Mouse (Mus musculus) hindbrain, embryonic 12.5 days (tissue): Measurements from ENCODE around the gene Gm13283. TPM values are rescaled to one million over a fixed set of nuclear protein-coding genes. Genes with fewer than 3 reads are reported as not detected.
"Not testable (repeated sequence)": the region's sequence is repeated elsewhere in the genome, so short reads cannot be mapped to it uniquely, and the experiment has no call there.

Experiments
- ATAC-seq: fragments of 200-750 bp; cut with Nextera tagmentation; 2 replicates; pipeline ENCODE4 v1.8.0; 2017; ENCODE audit warnings: moderate TSS enrichment; ENCODE audit not compliant: low FRiP score
- H3K27ac ChIP-seq: fragments of 300-500 bp; sonication (generic); 2 replicates; pipeline ENCODE4 v1.5.1; 2016; ENCODE audit warnings: mild to moderate bottlenecking
- H3K27me3 ChIP-seq: fragments of 300-500 bp; sonication (generic); 2 replicates; pipeline ENCODE4 v1.6.1; 2016; ENCODE audit warnings: mild to moderate bottlenecking
- H3K36me3 ChIP-seq: fragments of 300-500 bp; sonication (generic); 2 replicates; pipeline ENCODE4 v1.6.1; 2016; ENCODE audit warnings: mild to moderate bottlenecking
- H3K4me1 ChIP-seq: fragments of 300-500 bp; sonication (generic); 2 replicates; pipeline ENCODE4 v1.6.1; 2016
- H3K4me2 ChIP-seq: fragments of 300-500 bp; sonication (generic); replicated peaks from 2 replicates; pipeline ENCODE4 v1.6.1; 2016; ENCODE audit warnings: mild to moderate bottlenecking
- H3K4me3 ChIP-seq: fragments of 300-500 bp; sonication (generic); 2 replicates; pipeline ENCODE4 v1.5.1; 2016; ENCODE audit warnings: mild to moderate bottlenecking
- H3K9ac ChIP-seq: fragments of 300-500 bp; sonication (generic); 2 replicates; pipeline ENCODE4 v1.6.1; 2016; ENCODE audit warnings: mild to moderate bottlenecking, moderate library complexity
- H3K9me3 ChIP-seq: fragments of 300-500 bp; sonication (generic); replicated peaks from 2 replicates; pipeline ENCODE4 v1.6.1; 2016; ENCODE audit warnings: mild to moderate bottlenecking
- WGBS: fragments of 180-500 bp; shearing (Covaris S2); methylation state at CpG from one replicate; pipeline ENCODE4 v1.1.7; 2016; 5-methylcytosine and 5-hydroxymethylcytosine counted together
- polyA plus RNA-seq: library from polyadenylated mRNA; unstranded; fragments of >200 nt; fragmentation: Nextera tagmentation; extraction: Ambion mirVana; gene quantifications from 2 replicates; pipeline ENCODE4 v1.2.1, GENCODE M21; 2016

Gene Gm13283
- 0.31 and 0.39 TPM in 2 replicates for polyA plus RNA-seq

GRCm38 (mm10) chr4:88759610-88760268, at the start of gene Gm13283:
Gene Gm13283, plus strand, starts transcription at chr4:88760119.
- not testable (repeated sequence) for H3K4me1 ChIP-seq, H3K27me3 ChIP-seq, H3K36me3 ChIP-seq, H3K27ac ChIP-seq, H3K9ac ChIP-seq, H3K9me3 ChIP-seq, ATAC-seq
- peak within 1 kb of the TSS; percentile 52 for H3K4me2 ChIP-seq
- peak within 1 kb of the TSS; percentile 32 for H3K4me3 ChIP-seq
- 22% methylated on average over 11 of the region's 14 CpGs for WGBS

GRCm38 (mm10) chr4:88714281-88714680, 45.6 kb upstream of the Gm13283 start:
- H3K36me3 ChIP-seq, result peaks cover 24% of the 10 kb centered on the region
- H3K4me2 ChIP-seq, result no peak overlapping the region
- peaks cover 9% of the 10 kb centered on the region for H3K4me1 ChIP-seq
- no peak overlapping the region for H3K9ac ChIP-seq
- no peaks in the 10 kb centered on the region; the same call in 1 of the 2 replicates for H3K9me3 ChIP-seq
- H3K4me3 ChIP-seq, result no peak overlapping the region
- ATAC-seq, result no peak
- H3K27me3 ChIP-seq, result no peaks in the 10 kb centered on the region
- no peak overlapping the region for H3K27ac ChIP-seq
- 88% methylated on average over 1 of the region's 1 CpGs for WGBS

GRCm38 (mm10) chr4:88715059-88715458, 44.9 kb upstream of the Gm13283 start:
- H3K9me3 ChIP-seq, result no peaks in the 10 kb centered on the region; the same call in 1 of the 2 replicates
- no peak for ATAC-seq
- H3K36me3 ChIP-seq, result peaks cover 26% of the 10 kb centered on the region
- H3K4me3 ChIP-seq, result no peak overlapping the region
- no peak overlapping the region for H3K9ac ChIP-seq
- peaks cover 13% of the 10 kb centered on the region for H3K4me1 ChIP-seq
- H3K4me2 ChIP-seq, result no peak overlapping the region
- H3K27me3 ChIP-seq, result no peaks in the 10 kb centered on the region
- H3K27ac ChIP-seq, result no peak overlapping the region

- ATAC-seq, result no peak
- no peak overlapping the region for H3K27ac ChIP-seq
- no peak overlapping the region for H3K9ac ChIP-seq
- no peaks in the 10 kb centered on the region for H3K9me3 ChIP-seq
- peak overlapping the region; percentile 81 for H3K4me2 ChIP-seq
- H3K36me3 ChIP-seq, result peaks cover 28% of the 10 kb centered on the region
- peaks cover 26% of the 10 kb centered on the region for H3K4me1 ChIP-seq
- 66% methylated on average over 1 of the region's 1 CpGs for WGBS
- H3K4me3 ChIP-seq, result peak overlapping the region; percentile 15; the same call in 1 of the 2 replicates
- H3K27me3 ChIP-seq, result no peaks in the 10 kb centered on the region
Measured at GRCm38 (mm10) chr4:88718715-88719114, 41.2 kb upstream of the Gm13283 start.

GRCm38 (mm10) chr4:88721791-88722721, 37.9 kb upstream of the Gm13283 start, which contains the start of the genes Gm26566 and Klhl9:
Gene Gm26566, plus strand, starts transcription at chr4:88721805.
Gene Klhl9, minus strand, starts transcription at chr4:88722465.
- Histone ChIP-seq H3K4me2 (peak within 1 kb of the TSS; percentile 81), H3K27me3 (no peaks in the 10 kb centered on the region), H3K36me3 (peaks cover 12% of the 10 kb centered on the region), H3K4me1 (peaks cover 26% of the 10 kb centered on the region), H3K4me3 (peak within 1 kb of the TSS; percentile 92), H3K27ac (peak within 1 kb of the TSS; percentile 99), H3K9ac (peak within 1 kb of the TSS; percentile 99), H3K9me3 (no peaks in the 10 kb centered on the region)
- under 1% methylated on average over 81 of the region's 82 CpGs for WGBS
- peak; percentile 97 for ATAC-seq

GRCm38 (mm10) chr4:88723497-88724090, 36.3 kb upstream of the Gm13283 start:
- 64% methylated on average over 8 of the region's 8 CpGs for WGBS
- ATAC-seq, result no peak
- Histone ChIP-seq H3K27me3 (0 out of 2 replicates have a peak, but pooled peaks cover 2% of the 10 kb centered on the region), H3K4me1 (peaks cover 21% of the 10 kb centered on the region), H3K9ac (no peak overlapping the region), H3K4me3 (no peak overlapping the region), H3K36me3 (peaks cover 8% of the 10 kb centered on the region), H3K27ac (peak overlapping the region; percentile 40; the same call in 1 of the 2 replicates), H3K9me3 (no peaks in the 10 kb centered on the region), H3K4me2 (no peak overlapping the region)

GRCm38 (mm10) chr4:88726727-88727126, 33.2 kb upstream of the Gm13283 start:
- ATAC-seq, result no peak
- Histone ChIP-seq H3K9ac (no peak overlapping the region), H3K36me3 (no peaks in the 10 kb centered on the region), H3K4me1 (no peaks in the 10 kb centered on the region), H3K27ac (no peak overlapping the region), H3K4me2 (no peak overlapping the region), H3K27me3 (0 out of 2 replicates have a peak, but pooled peaks cover 3% of the 10 kb centered on the region), H3K4me3 (no peak overlapping the region), H3K9me3 (no peaks in the 10 kb centered on the region)
- WGBS, result 86% methylated on average over 6 of the region's 6 CpGs

- H3K4me1 ChIP-seq, result no peaks in the 10 kb centered on the region
- H3K9me3 ChIP-seq, result no peaks in the 10 kb centered on the region
- no peak overlapping the region for H3K27ac ChIP-seq
- H3K36me3 ChIP-seq, result no peaks in the 10 kb centered on the region
- no peak overlapping the region for H3K4me2 ChIP-seq
- 6% methylated on average over 1 of the region's 1 CpGs for WGBS
- H3K4me3 ChIP-seq, result no peak overlapping the region
- H3K9ac ChIP-seq, result no peak overlapping the region
- H3K27me3 ChIP-seq, result 0 out of 2 replicates have a peak, but pooled peaks cover 3% of the 10 kb centered on the region
- no peak for ATAC-seq
Measured at GRCm38 (mm10) chr4:88727324-88727723, 32.6 kb upstream of the Gm13283 start.

- Histone ChIP-seq H3K27me3 (no peaks in the 10 kb centered on the region), H3K4me3 (no peak overlapping the region), H3K27ac (no peak overlapping the region), H3K9ac (no peak overlapping the region), H3K9me3 (no peaks in the 10 kb centered on the region), H3K36me3 (no peaks in the 10 kb centered on the region), H3K4me2 (no peak overlapping the region), H3K4me1 (no peaks in the 10 kb centered on the region)
- WGBS, result 4% methylated on average over 2 of the region's 2 CpGs
- no peak for ATAC-seq
Measured at GRCm38 (mm10) chr4:88738480-88738879, 21.4 kb upstream of the Gm13283 start.

GRCm38 (mm10) chr4:88739036-88739435, 20.9 kb upstream of the Gm13283 start:
- H3K4me3 ChIP-seq, result no peak overlapping the region
- 93% methylated on average over 6 of the region's 6 CpGs for WGBS
- H3K9ac ChIP-seq, result no peak overlapping the region
- ATAC-seq, result no peak
- H3K36me3 ChIP-seq, result no peaks in the 10 kb centered on the region
- H3K27ac ChIP-seq, result no peak overlapping the region
- H3K9me3 ChIP-seq, result no peaks in the 10 kb centered on the region
- H3K4me1 ChIP-seq, result no peaks in the 10 kb centered on the region
- no peak overlapping the region for H3K4me2 ChIP-seq
- no peaks in the 10 kb centered on the region for H3K27me3 ChIP-seq

- ATAC-seq, result no peak
- WGBS, result 93% methylated on average over 4 of the region's 4 CpGs
- Histone ChIP-seq H3K4me3 (no peak overlapping the region), H3K9ac (no peak overlapping the region), H3K36me3 (no peaks in the 10 kb centered on the region), H3K27ac (no peak overlapping the region), H3K9me3 (no peaks in the 10 kb centered on the region), H3K4me2 (no peak overlapping the region), H3K27me3 (no peaks in the 10 kb centered on the region), H3K4me1 (0 out of 2 replicates have a peak, but pooled peaks cover 3% of the 10 kb centered on the region)
Measured at GRCm38 (mm10) chr4:88741426-88741825, 18.5 kb upstream of the Gm13283 start.
